Comparison of ENCODE assay signal across 8 mouse cellular contexts in the genomic region with DNA sequence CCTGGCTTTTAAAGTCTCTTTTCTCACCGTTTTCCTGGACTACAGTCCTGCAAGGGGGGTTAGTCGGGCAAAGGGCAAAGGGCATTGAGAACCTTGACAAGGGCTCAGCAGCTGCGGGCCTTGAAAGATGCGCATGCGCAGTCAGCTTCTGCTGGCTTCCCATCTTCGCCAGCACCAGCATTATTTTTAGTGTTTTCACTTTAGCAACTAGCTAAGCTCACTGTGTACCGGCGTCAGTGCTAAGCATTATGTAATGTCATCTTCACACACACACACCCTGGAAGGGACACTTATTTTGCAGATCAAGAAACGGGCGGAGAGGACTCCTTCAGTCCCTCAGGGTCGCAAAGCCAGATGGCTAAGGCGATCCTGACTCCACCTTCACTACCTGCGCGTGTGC. TPM values are rescaled to one million over a fixed set of nuclear protein-coding genes. Genes with fewer than 3 reads are reported as not detected.
A peak's percentile ranks its signal among the peaks of the same experiment; 100 is the strongest.
DNase-seq lines count a peak whose midpoint lies in the region; ATAC-seq and TF ChIP-seq lines count a peak whose summit lies in the region.

No protein-coding gene starts in this region.

- H3K4me3 ChIP-seq in forebrain, embryonic 13.5 days = peak overlapping the region; percentile 33
- peak overlapping the region; percentile 51 for H3K4me3 ChIP-seq in liver, postnatal 0 days (ENCODE audit: low read depth, low read length)
- no peak overlapping the region for H3K4me3 ChIP-seq in olfactory bulb, adult 2 months (ENCODE audit: insufficient read depth, low read depth, low read length)

- H3K9ac ChIP-seq in forebrain, embryonic 13.5 days = peak overlapping the region; percentile 24; the same call in 1 of the 2 replicates
- H3K9ac ChIP-seq in liver, postnatal 0 days (replicated peaks) = peak overlapping the region; percentile 51

- peaks cover 26% of the 10 kb centered on the region for H3K4me1 ChIP-seq in forebrain, embryonic 13.5 days
- peaks cover 27% of the 10 kb centered on the region for H3K4me1 ChIP-seq in liver, postnatal 0 days (ENCODE audit: insufficient read depth)
- peaks cover 24% of the 10 kb centered on the region for H3K4me1 ChIP-seq in olfactory bulb, adult 2 months (ENCODE audit: control insufficient read depth, insufficient read depth, low read length)

- H3K36me3 ChIP-seq in forebrain, embryonic 13.5 days (ENCODE audit: poor library complexity, severe bottlenecking) = peaks cover 14% of the 10 kb centered on the region
- peaks cover 6% of the 10 kb centered on the region for H3K36me3 ChIP-seq in liver, postnatal 0 days (replicated peaks; ENCODE audit: insufficient read depth, low read length)

- no peak overlapping the region for H3K27ac ChIP-seq in forebrain, embryonic 13.5 days
- peak overlapping the region; percentile 50 for H3K27ac ChIP-seq in liver, postnatal 0 days (ENCODE audit: low read depth)
- H3K27ac ChIP-seq in olfactory bulb, adult 2 months (ENCODE audit: insufficient read depth, low read depth, low read length) = peak overlapping the region; percentile 77

- intact Hi-C loops in heart, postnatal 14 days (cut with DNase I) = no loop called here

- ATAC-seq in forebrain, embryonic 13.5 days = no peak
- no peak for ATAC-seq in liver, postnatal 0 days

- no peaks in the 10 kb centered on the region for H3K9me3 ChIP-seq in forebrain, embryonic 13.5 days (replicated peaks)
- H3K9me3 ChIP-seq in liver, postnatal 0 days (ENCODE audit: low read length) = no peaks in the 10 kb centered on the region

- TF ChIP-seq EP300 in liver, postnatal 0 days (IDR thresholded peaks at IDR 0.05; ENCODE audit: low read depth) = no peak

- peak; percentile 65 for DNase-seq in MN1 (ENCODE audit: low spot score)
- peak; percentile 79 for DNase-seq in c-Kit-positive CD71-positive TER-119-positive erythroid progenitor cells, embryonic 14.5 days (ENCODE audit: low spot score)
- peak; percentile 76 for DNase-seq in heart, postnatal 14 days
- DNase-seq in large intestine, adult 2 months (ENCODE audit: low read depth, low spot score) = peak; percentile 70
- peak; percentile 82 for DNase-seq in liver, postnatal 0 days
- peak; percentile 76 for DNase-seq in thymus, postnatal 0 days (ENCODE audit: low spot score)

- no peak for TF ChIP-seq CTCF in liver, postnatal 0 days (IDR thresholded peaks at IDR 0.05; ENCODE audit: low read depth)
- no peak for TF ChIP-seq CTCF in olfactory bulb, adult 2 months (IDR thresholded peaks at IDR 0.05; ENCODE audit: insufficient read depth, low read depth, low read length)

- peaks cover 9% of the 10 kb centered on the region for H3K27me3 ChIP-seq in forebrain, embryonic 13.5 days
- H3K27me3 ChIP-seq in liver, postnatal 0 days (ENCODE audit: insufficient read depth, low read length) = no peaks in the 10 kb centered on the region

- WGBS in forebrain, embryonic 13.5 days = 5% methylated on average over 14 of the region's 14 CpGs
- 5% methylated on average over 14 of the region's 14 CpGs for WGBS in large intestine, adult 2 months
- 5% methylated on average over 14 of the region's 14 CpGs for WGBS in liver, postnatal 0 days (ENCODE audit: insufficient replicate concordance)
- WGBS in olfactory bulb, adult 2 months = 7% methylated on average over 14 of the region's 14 CpGs

- no peak for TF ChIP-seq POLR2A in olfactory bulb, adult 2 months (IDR thresholded peaks at IDR 0.05; ENCODE audit: insufficient read depth, low read depth, low read length)

- H3K4me2 ChIP-seq in forebrain, embryonic 13.5 days = peak overlapping the region; percentile 62
- H3K4me2 ChIP-seq in liver, postnatal 0 days (ENCODE audit: low read depth, low read length) = peak overlapping the region; percentile 80

RNA-seq across cellular contexts. Expression of a gene that starts 7.6 kb away (rescaled TPM):
- 13.7 and 20.2 TPM in 2 replicates for polyA plus RNA-seq in forebrain, embryonic 13.5 days (2015; fragmentation: Nextera tagmentation; extraction: Ambion mirVana)
- 1 to 10 TPM; 9.1 TPM for total RNA-seq in heart, postnatal 14 days (2021)
- polyA plus RNA-seq in large intestine, adult 2 months (2012; rRNA removed) = 100 and 165 TPM in 2 replicates
- 0.06 and 0.25 TPM in 2 replicates for polyA plus RNA-seq in liver, postnatal 0 days (2015; fragmentation: Nextera tagmentation; extraction: Ambion mirVana)
- 153 TPM in 1 of 2 replicates, not detected in the other for polyA plus RNA-seq in olfactory bulb, adult 2 months (2012; ENCODE audit: insufficient read depth, insufficient read length, low replicate concordance, missing spikeins)
- polyA plus RNA-seq in thymus, postnatal 0 days (2015; fragmentation: Nextera tagmentation; extraction: Ambion mirVana) = 0.69 and 0.83 TPM in 2 replicates

RNA-seq across cellular contexts. Expression of a gene that starts 8.6 kb away (rescaled TPM):
- 49.0 and 52.4 TPM in 2 replicates for polyA plus RNA-seq in forebrain, embryonic 13.5 days (2015; fragmentation: Nextera tagmentation; extraction: Ambion mirVana)
- 10 to 100 TPM; 32.2 to 36.5 TPM for total RNA-seq in heart, postnatal 14 days (2021)
- 102 and 176 TPM in 2 replicates for polyA plus RNA-seq in large intestine, adult 2 months (2012; rRNA removed)
- polyA plus RNA-seq in liver, postnatal 0 days (2015; fragmentation: Nextera tagmentation; extraction: Ambion mirVana) = 9.0 and 9.9 TPM in 2 replicates
- not detected in 2 replicates for polyA plus RNA-seq in olfactory bulb, adult 2 months (2012; ENCODE audit: insufficient read depth, insufficient read length, low replicate concordance, missing spikeins)
- 30.5 and 37.6 TPM in 2 replicates for polyA plus RNA-seq in thymus, postnatal 0 days (2015; fragmentation: Nextera tagmentation; extraction: Ambion mirVana)

RNA-seq across cellular contexts. Expression of a gene that starts 21.0 kb away (rescaled TPM):
- polyA plus RNA-seq in forebrain, embryonic 13.5 days (2015; fragmentation: Nextera tagmentation; extraction: Ambion mirVana) = 59.6 and 60.4 TPM in 2 replicates
- 10 to 100 TPM; 45.3 to 48.2 TPM for total RNA-seq in heart, postnatal 14 days (2021)
- 103 and 107 TPM in 2 replicates for polyA plus RNA-seq in large intestine, adult 2 months (2012; rRNA removed)
- polyA plus RNA-seq in liver, postnatal 0 days (2015; fragmentation: Nextera tagmentation; extraction: Ambion mirVana) = 30.1 and 32.2 TPM in 2 replicates
- not detected in 2 replicates for polyA plus RNA-seq in olfactory bulb, adult 2 months (2012; ENCODE audit: insufficient read depth, insufficient read length, low replicate concordance, missing spikeins)
- 66.9 and 77.3 TPM in 2 replicates for polyA plus RNA-seq in thymus, postnatal 0 days (2015; fragmentation: Nextera tagmentation; extraction: Ambion mirVana)

RNA-seq across cellular contexts. Expression of a gene that starts 27.3 kb away (rescaled TPM):
- polyA plus RNA-seq in forebrain, embryonic 13.5 days (2015; fragmentation: Nextera tagmentation; extraction: Ambion mirVana) = 0.20 TPM in 1 of 2 replicates, not detected in the other
- total RNA-seq in heart, postnatal 14 days (2021) = 1 to 10 TPM; 3.8 to 6.5 TPM
- polyA plus RNA-seq in large intestine, adult 2 months (2012; rRNA removed) = 12.8 and 18.0 TPM in 2 replicates
- polyA plus RNA-seq in liver, postnatal 0 days (2015; fragmentation: Nextera tagmentation; extraction: Ambion mirVana) = 411 and 419 TPM in 2 replicates
- not detected in 2 replicates for polyA plus RNA-seq in olfactory bulb, adult 2 months (2012; ENCODE audit: insufficient read depth, insufficient read length, low replicate concordance, missing spikeins)
- 4.3 and 6.3 TPM in 2 replicates for polyA plus RNA-seq in thymus, postnatal 0 days (2015; fragmentation: Nextera tagmentation; extraction: Ambion mirVana)

RNA-seq across cellular contexts. Expression of a gene that starts 35.0 kb away (rescaled TPM):
- 28.5 and 30.1 TPM in 2 replicates for polyA plus RNA-seq in forebrain, embryonic 13.5 days (2015; fragmentation: Nextera tagmentation; extraction: Ambion mirVana)
- total RNA-seq in heart, postnatal 14 days (2021) = 10 to 100 TPM; 65.0 to 75.7 TPM
- polyA plus RNA-seq in large intestine, adult 2 months (2012; rRNA removed) = 50.3 and 63.9 TPM in 2 replicates
- polyA plus RNA-seq in liver, postnatal 0 days (2015; fragmentation: Nextera tagmentation; extraction: Ambion mirVana) = 13.8 and 15.7 TPM in 2 replicates
- polyA plus RNA-seq in olfactory bulb, adult 2 months (2012; ENCODE audit: insufficient read depth, insufficient read length, low replicate concordance, missing spikeins) = not detected in 2 replicates
- 17.8 and 18.5 TPM in 2 replicates for polyA plus RNA-seq in thymus, postnatal 0 days (2015; fragmentation: Nextera tagmentation; extraction: Ambion mirVana)
